Mouse (Mus musculus): Measurements from ENCODE around the gene Lifr.

DNA sequence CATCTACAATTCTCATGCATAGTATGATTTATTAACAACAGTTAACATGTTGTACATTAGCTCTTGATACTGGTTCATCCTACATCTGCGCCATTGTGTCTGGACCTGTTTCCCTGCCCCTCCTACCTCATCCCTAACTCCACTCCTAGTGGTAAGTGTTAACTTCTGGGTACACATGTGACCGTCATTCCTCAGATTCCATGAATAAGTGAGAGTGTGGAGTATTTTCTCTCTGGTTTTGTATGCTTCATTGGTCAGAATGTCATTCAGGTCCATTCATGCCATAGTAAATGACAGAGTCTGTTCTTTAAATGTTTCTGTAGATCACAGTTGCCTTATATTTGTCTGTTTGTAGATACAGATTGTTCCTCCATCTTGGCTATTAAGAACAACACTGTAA lies 12.6 kb downstream of the Lifr start:
- no peak for TF ChIP-seq CTCF (IDR thresholded peaks at IDR 0.05; ENCODE audit: low read depth)
- TF ChIP-seq EP300 (IDR thresholded peaks at IDR 0.05; ENCODE audit: low read depth), result no peak
